ENCODE assay signal across 8 mouse cellular contexts in genomic region chr19:57610058-57610475, GRCm38 (mm10). TPM values are rescaled to one million over a fixed set of nuclear protein-coding genes. Genes with fewer than 3 reads are reported as not detected.
DNase-seq lines count a peak whose midpoint lies in the region; ATAC-seq and TF ChIP-seq lines count a peak whose summit lies in the region.

No protein-coding gene starts in this region.

- peak overlapping the region; percentile 69 for H3K4me3 ChIP-seq in spleen, adult 2 months (ENCODE audit: extremely low read depth, insufficient read depth, insufficient read length)
- H3K4me3 ChIP-seq in heart, postnatal 0 days (ENCODE audit: low read depth, low read length): peak overlapping the region; percentile 94
- H3K4me3 ChIP-seq in lung, embryonic 16.5 days (ENCODE audit: low read length): peak overlapping the region; percentile 97
- peak overlapping the region; percentile 70 for H3K4me3 ChIP-seq in stomach, embryonic 15.5 days (replicated peaks)

- TF ChIP-seq CTCF in spleen, adult 2 months (IDR thresholded peaks at IDR 0.05; ENCODE audit: extremely low read depth, insufficient read depth, insufficient read length, insufficient replicate concordance): no peak
- TF ChIP-seq CTCF in heart, postnatal 0 days (IDR thresholded peaks at IDR 0.05; ENCODE audit: low read depth): no peak

- peak overlapping the region; percentile 99 for H3K4me2 ChIP-seq in heart, postnatal 0 days (ENCODE audit: low read depth, low read length)
- peak overlapping the region; percentile 93 for H3K4me2 ChIP-seq in lung, embryonic 16.5 days (ENCODE audit: low read depth, low read length)
- H3K4me2 ChIP-seq in stomach, embryonic 15.5 days: peak overlapping the region; percentile 84

- TF ChIP-seq EP300 in heart, postnatal 0 days (IDR thresholded peaks at IDR 0.05; ENCODE audit: low read depth): no peak

- 0 out of 2 replicates have a peak, but pooled peaks have one; percentile 1 for ATAC-seq in heart, postnatal 0 days (ENCODE audit: insufficient read depth, low read depth)
- ATAC-seq in lung, embryonic 16.5 days (ENCODE audit: low read depth): peak; percentile 13
- no peak for ATAC-seq in stomach, embryonic 15.5 days (ENCODE audit: insufficient read depth, low FRiP score, low read depth)

- peaks cover 3% of the 10 kb centered on the region; the same call in 1 of the 2 replicates for H3K27me3 ChIP-seq in spleen, adult 2 months (ENCODE audit: control insufficient read depth, insufficient read depth, low read length)
- no peaks in the 10 kb centered on the region for H3K27me3 ChIP-seq in heart, postnatal 0 days (ENCODE audit: control insufficient read depth, insufficient read depth, low read length)
- no peaks in the 10 kb centered on the region for H3K27me3 ChIP-seq in lung, embryonic 16.5 days (ENCODE audit: control insufficient read depth, insufficient read depth, low read depth, low read length)
- no peaks in the 10 kb centered on the region for H3K27me3 ChIP-seq in stomach, embryonic 15.5 days (replicated peaks)

- H3K36me3 ChIP-seq in spleen, adult 2 months (ENCODE audit: control insufficient read depth, insufficient read depth, low read length): no peaks in the 10 kb centered on the region
- H3K36me3 ChIP-seq in heart, postnatal 0 days (replicated peaks; ENCODE audit: control insufficient read depth, insufficient read depth, low read length): no peaks in the 10 kb centered on the region
- no peaks in the 10 kb centered on the region for H3K36me3 ChIP-seq in lung, embryonic 16.5 days (ENCODE audit: control insufficient read depth, insufficient read depth, low read length)
- no peaks in the 10 kb centered on the region for H3K36me3 ChIP-seq in stomach, embryonic 15.5 days

- H3K4me1 ChIP-seq in spleen, adult 2 months (ENCODE audit: control insufficient read depth, insufficient read depth, insufficient read length): no peaks in the 10 kb centered on the region; the same call in 1 of the 2 replicates
- no peaks in the 10 kb centered on the region; the same call in 1 of the 2 replicates for H3K4me1 ChIP-seq in heart, postnatal 0 days (ENCODE audit: control insufficient read depth, insufficient read depth)
- peaks cover 21% of the 10 kb centered on the region for H3K4me1 ChIP-seq in lung, embryonic 16.5 days (replicated peaks; ENCODE audit: control insufficient read depth, insufficient read depth, low read length)
- H3K4me1 ChIP-seq in stomach, embryonic 15.5 days: peaks cover 7% of the 10 kb centered on the region; the same call in 1 of the 2 replicates

- peak overlapping the region; percentile 87 for H3K9ac ChIP-seq in heart, postnatal 0 days (replicated peaks; ENCODE audit: low read depth, low read length)
- peak overlapping the region; percentile 94 for H3K9ac ChIP-seq in lung, embryonic 16.5 days (ENCODE audit: low read length)
- peak overlapping the region; percentile 70 for H3K9ac ChIP-seq in stomach, embryonic 15.5 days

- TF ChIP-seq POLR2A in spleen, adult 2 months (IDR thresholded peaks at IDR 0.05; ENCODE audit: low read depth, low read length): no peak

- H3K9me3 ChIP-seq in heart, postnatal 0 days (replicated peaks; ENCODE audit: control insufficient read depth, low read length): no peaks in the 10 kb centered on the region
- H3K9me3 ChIP-seq in lung, embryonic 16.5 days (ENCODE audit: control insufficient read depth, low read length): no peaks in the 10 kb centered on the region
- H3K9me3 ChIP-seq in stomach, embryonic 15.5 days: no peaks in the 10 kb centered on the region

- DNase-seq in adrenal gland, postnatal 25 days: peak; percentile 48
- no peak for DNase-seq in adrenal gland, postnatal 10 days
- no peak for DNase-seq in spleen, adult 2 months (ENCODE audit: low read depth in 1 of 2, low spot score in 2 of 2)
- no peak for DNase-seq in spleen, adult 18-20 months
- DNase-seq in heart, postnatal 0 days (ENCODE audit: low spot score): peak; percentile 32
- DNase-seq in yolk sac, embryonic 10.5 days (ENCODE audit: low spot score): no peak

- under 1% methylated on average over 21 of the region's 21 CpGs for WGBS in spleen, adult 2 months
- under 1% methylated on average over 21 of the region's 21 CpGs for WGBS in heart, postnatal 0 days
- 0% methylated on average over 21 of the region's 21 CpGs for WGBS in lung, embryonic 16.5 days
- under 1% methylated on average over 21 of the region's 21 CpGs for WGBS in stomach, embryonic 15.5 days

- H3K27ac ChIP-seq in spleen, adult 2 months (ENCODE audit: insufficient read depth, low read length): peak overlapping the region; percentile 88
- peak overlapping the region; percentile 92 for H3K27ac ChIP-seq in heart, postnatal 0 days (ENCODE audit: low read depth)
- H3K27ac ChIP-seq in lung, embryonic 16.5 days (ENCODE audit: low read length): peak overlapping the region; percentile 97
- H3K27ac ChIP-seq in stomach, embryonic 15.5 days: peak overlapping the region; percentile 98

RNA-seq across cellular contexts. Expression of gene Atrnl1, which starts 0.8 kb away (rescaled TPM):
- 26.9 and 29.3 TPM in 2 replicates for total RNA-seq in adrenal gland, postnatal 25 days (2021)
- 10 to 100 TPM; 25.3 to 33.2 TPM for total RNA-seq in adrenal gland, postnatal 10 days (2021)
- 5.6 and 5.8 TPM in 2 replicates for polyA plus RNA-seq in spleen, adult 2 months (2012; rRNA removed)
- 16.9 and 21.2 TPM in 2 replicates for total RNA-seq in heart, postnatal 0 days (2014; rRNA removed; ENCODE audit: low replicate concordance)
- polyA plus RNA-seq in heart, postnatal 0 days (2015; fragmentation: Nextera tagmentation; extraction: Ambion mirVana): 1.4 and 1.7 TPM in 2 replicates
- polyA plus RNA-seq in lung, embryonic 16.5 days (2015; fragmentation: Nextera tagmentation; extraction: Ambion mirVana): 5.0 and 5.1 TPM in 2 replicates
- polyA plus RNA-seq in stomach, embryonic 15.5 days (2015; fragmentation: Nextera tagmentation; extraction: Ambion mirVana): 6.1 and 7.2 TPM in 2 replicates

Comparison
In these comparisons a context has a peak if more than half of its experiments do, and no peak if none do; other contexts are left out.
1. DNase-seq: peak in adrenal gland, postnatal 25 days (single experiment) and heart, postnatal 0 days (single experiment); none in adrenal gland, postnatal 10 days (single experiment), spleen, adult 2 months (0 of 2), spleen, adult 18-20 months (0 of 2) and yolk sac, embryonic 10.5 days (single experiment).
2. Peak in every context shown above with its lines, with median percentiles within 50 percentile points of each other: H3K27ac ChIP-seq, H3K4me3 ChIP-seq, H3K4me2 ChIP-seq and H3K9ac ChIP-seq.